Comparison of ENCODE assay signal across 8 mouse cellular contexts in genomic region chr19:5456922-5457745, GRCm38 (mm10). TPM values are rescaled to one million over a fixed set of nuclear protein-coding genes. Genes with fewer than 3 reads are reported as not detected.
DNase-seq lines count a peak whose midpoint lies in the region; TF ChIP-seq lines count a peak whose summit lies in the region.

No protein-coding gene starts in this region.

- peak overlapping the region; percentile 89 for H3K4me3 ChIP-seq in gastrocnemius, adult 2 months
- peak overlapping the region; percentile 97 for H3K4me3 ChIP-seq in megakaryocyte, embryonic 14.5 days (replicated peaks)

- no peaks in the 10 kb centered on the region for H3K9me3 ChIP-seq in megakaryocyte, embryonic 14.5 days

- H3K4me1 ChIP-seq in megakaryocyte, embryonic 14.5 days, result peaks cover 57% of the 10 kb centered on the region

- H3K27me3 ChIP-seq in megakaryocyte, embryonic 14.5 days (replicated peaks), result no peaks in the 10 kb centered on the region

- peak; percentile 17; the same call in 1 of the 2 replicates for TF ChIP-seq CTCF in gastrocnemius, adult 2 months (IDR thresholded peaks at IDR 0.05)

- peak overlapping the region; percentile 97 for H3K27ac ChIP-seq in gastrocnemius, adult 2 months

- DNase-seq in WW6 (ENCODE audit: low read depth, low spot score), result peak; percentile 85
- peak; percentile 86 to 95 for DNase-seq in cerebellum, postnatal 4 days (ENCODE audit: low spot score in 2 of 2)
- peak; percentile 96 for DNase-seq in gastrocnemius, adult 2 months
- peak; percentile 56 for DNase-seq in hindlimb bud, embryonic 11.5 days (ENCODE audit: extremely low spot score, low read depth, low spot score)
- peak; percentile 95 to 97 for DNase-seq in left cerebral cortex, adult 8-10 months (ENCODE audit: low spot score in 2 of 2)
- DNase-seq in right cerebral cortex, postnatal 10 days (ENCODE audit: low spot score in 2 of 2), result peak; percentile 97 to 98
- DNase-seq in urinary bladder, postnatal 25 days (ENCODE audit: low spot score), result peak; percentile 94

- intact Hi-C loops in gastrocnemius, adult 2 months (cut with DNase I), result no loop called here

- H3K36me3 ChIP-seq in megakaryocyte, embryonic 14.5 days (replicated peaks; ENCODE audit: low read length), result peaks cover 28% of the 10 kb centered on the region

RNA-seq across cellular contexts. Expression of gene Ccdc85b, which starts 0.6 kb away (rescaled TPM):
- 1 to 10 TPM; 3.9 to 7.2 TPM for total RNA-seq in gastrocnemius, adult 2 months (2021)
- total RNA-seq in left cerebral cortex, adult 8-10 months (2022), result 10 to 100 TPM; 26.2 to 30.7 (median 29.4) TPM
- 4.9 and 12.3 TPM in 2 replicates for polyA plus RNA-seq in megakaryocyte, embryonic 14.5 days (2012; ENCODE audit: insufficient read depth, low replicate concordance)

RNA-seq across cellular contexts. Expression of gene Fibp, which starts 3.3 kb away (rescaled TPM):
- 10 to 100 TPM; 33.9 to 35.8 TPM for total RNA-seq in gastrocnemius, adult 2 months (2021)
- 100 to 1,000 TPM in 1 of 4 experiments, 10 to 100 TPM in 3; 89.0 to 124 (median 93.6) TPM for total RNA-seq in left cerebral cortex, adult 8-10 months (2022)
- 25.9 and 134 TPM in 2 replicates for polyA plus RNA-seq in megakaryocyte, embryonic 14.5 days (2012; ENCODE audit: insufficient read depth, low replicate concordance)

RNA-seq across cellular contexts. Expression of gene Fosl1, which starts 9.8 kb away (rescaled TPM):
- not detected for total RNA-seq in gastrocnemius, adult 2 months (2021)
- not detected for total RNA-seq in left cerebral cortex, adult 8-10 months (2022)
- 4.3 TPM in 1 of 2 replicates, not detected in the other for polyA plus RNA-seq in megakaryocyte, embryonic 14.5 days (2012; ENCODE audit: insufficient read depth, low replicate concordance)

RNA-seq across cellular contexts. Expression of gene Ctsw, which starts 11.2 kb away (rescaled TPM):
- not detected for total RNA-seq in gastrocnemius, adult 2 months (2021)
- total RNA-seq in left cerebral cortex, adult 8-10 months (2022), result 1 to 10 TPM in 1 of 4 experiments, under 1 TPM in 3; 0.30 to 1.0 (median 0.46) TPM
- not detected in 2 replicates for polyA plus RNA-seq in megakaryocyte, embryonic 14.5 days (2012; ENCODE audit: insufficient read depth, low replicate concordance)

RNA-seq across cellular contexts. Expression of gene Efemp2, which starts 16.6 kb away (rescaled TPM):
- total RNA-seq in gastrocnemius, adult 2 months (2021), result 1 to 10 TPM; 3.4 to 6.6 TPM
- total RNA-seq in left cerebral cortex, adult 8-10 months (2022), result 10 to 100 TPM; 16.0 to 21.9 (median 18.7) TPM
- 2.0 TPM in 1 of 2 replicates, not detected in the other for polyA plus RNA-seq in megakaryocyte, embryonic 14.5 days (2012; ENCODE audit: insufficient read depth, low replicate concordance)

Comparison
In these comparisons a context has a peak if more than half of its experiments do, and no peak if none do; other contexts are left out.
1. Peak in every context shown above with its lines: DNase-seq, H3K4me3 ChIP-seq and H3K27ac ChIP-seq.